Mouse (Mus musculus) adrenal gland, adult 18-20 months (tissue): Measurements from ENCODE around the gene Apob. TPM values are rescaled to one million over a fixed set of nuclear protein-coding genes. Genes with fewer than 3 reads are reported as not detected.
"Not testable (repeated sequence)": the region's sequence is repeated elsewhere in the genome, so short reads cannot be mapped to it uniquely, and the experiment has no call there.

ENCODE experiments used
- DNase-seq, 2 experiments: peaks; one replicate each; pipeline ENCODE4 v3.0.0; 2021 to 2022; ENCODE audit warnings: low spot score in 2 of 2
- long read RNA-seq, 2 experiments: library from polyadenylated mRNA; stranded (forward); transcript quantifications; one replicate each; pipeline ENCODE4 v2.0.0; 2021
- total RNA-seq, 2 experiments: library from RNA; stranded (reverse); gene quantifications; 1 replicate in 1 of 2; 2 replicates in 1 of 2; pipeline ENCODE4 v1.2.3; 2021

Gene Apob
- under 1 TPM in 1 of 2 experiments, not detected in 1; 0.93 TPM for total RNA-seq
- long read RNA-seq, experiment 1 = 0 reads
- long read RNA-seq, experiment 2 = 0 reads

DNA sequence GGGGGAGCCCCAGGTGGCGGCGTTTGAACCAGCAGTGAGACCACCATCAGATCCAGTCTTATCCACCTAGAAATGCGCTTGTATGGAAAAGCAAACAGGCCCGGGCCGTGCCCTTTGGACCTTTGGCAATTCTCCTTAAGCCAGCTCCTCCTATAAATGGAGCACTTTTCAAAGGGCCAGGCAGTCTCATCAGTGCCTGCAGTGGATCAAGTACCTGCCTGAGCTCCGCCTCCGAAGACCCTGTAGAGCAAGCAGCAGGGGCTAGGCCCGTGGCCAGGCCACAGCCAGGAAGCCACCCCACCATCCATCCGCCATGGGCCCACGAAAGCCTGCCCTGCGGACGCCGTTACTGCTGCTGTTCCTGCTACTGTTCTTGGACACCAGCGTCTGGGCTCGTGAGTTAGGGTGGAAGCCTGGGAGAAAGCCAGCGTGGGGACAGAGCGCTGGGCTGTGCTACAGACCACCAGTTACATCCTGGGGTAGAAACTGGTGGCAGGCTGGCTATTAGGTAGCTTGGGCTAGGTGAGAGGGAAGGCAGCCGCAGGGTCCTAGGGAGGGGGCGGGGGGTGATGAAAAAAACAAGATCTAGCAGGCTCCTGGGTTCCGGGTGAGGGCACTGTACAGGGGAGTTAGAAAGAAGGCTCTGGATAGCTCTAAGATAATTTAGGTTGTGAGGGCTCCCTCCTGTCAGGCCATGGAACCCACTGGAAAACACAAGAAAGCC is at the start of gene Apob:
Apob (plus strand) TSS at position 183 of the 724 bp plus-strand sequence.
- no peak for DNase-seq

DNA sequence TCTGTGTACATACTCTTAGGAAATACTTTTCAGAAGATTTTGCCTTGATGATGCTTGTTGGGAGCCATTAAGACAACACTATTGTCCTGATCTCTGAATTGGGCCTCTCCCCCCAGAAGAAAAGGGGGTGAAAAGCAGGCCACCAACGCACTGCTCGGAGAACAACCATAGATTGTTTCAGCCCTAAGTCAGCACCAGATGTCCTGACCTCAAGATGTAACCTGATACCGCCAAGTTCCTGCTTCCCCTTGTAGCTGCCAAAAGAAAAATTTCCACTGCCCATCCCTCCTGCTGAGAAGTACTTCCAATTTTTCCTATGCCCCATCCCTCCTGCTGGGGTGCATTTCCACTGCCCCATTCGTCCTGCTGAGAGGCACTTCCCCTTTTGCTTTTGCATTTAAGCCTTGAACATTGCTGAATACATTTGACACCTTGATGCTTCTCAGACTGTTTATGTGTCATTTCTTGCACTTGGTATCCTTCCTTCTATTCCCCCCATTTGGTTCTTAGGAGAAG is 45.0 kb upstream of the Apob start:
- DNase-seq = no peak

DNA sequence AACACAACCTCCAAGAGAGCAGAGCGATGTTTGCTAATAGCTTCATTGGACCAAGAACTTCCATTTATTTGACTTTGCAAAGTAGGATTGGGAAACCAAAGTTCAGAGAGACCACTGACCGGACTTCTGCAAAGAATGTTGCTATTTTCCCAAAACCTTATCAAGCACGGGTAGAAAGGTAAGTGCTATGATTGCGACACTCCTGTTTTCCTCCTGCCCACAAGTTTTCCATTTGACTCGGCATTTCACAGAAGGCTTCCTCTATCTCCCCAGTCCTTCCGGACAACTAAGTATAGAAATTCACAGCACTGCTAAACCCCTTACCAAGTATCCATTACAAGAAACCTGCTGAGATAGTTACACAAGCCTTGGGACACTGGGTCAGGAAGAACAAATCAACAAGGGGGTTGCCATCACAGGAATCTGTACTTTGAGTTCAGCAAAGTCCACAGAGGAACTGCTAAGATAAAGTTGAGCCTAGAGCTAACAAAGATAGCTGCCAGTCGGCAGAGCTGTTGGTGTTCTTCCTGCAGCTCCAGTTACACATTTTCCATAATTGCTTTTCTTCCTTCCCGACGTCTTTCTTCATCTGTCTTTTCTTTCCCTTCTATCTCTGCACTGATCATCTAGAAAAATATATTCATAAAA is 27.2 kb upstream of the Apob start:
- no peak for DNase-seq

DNA sequence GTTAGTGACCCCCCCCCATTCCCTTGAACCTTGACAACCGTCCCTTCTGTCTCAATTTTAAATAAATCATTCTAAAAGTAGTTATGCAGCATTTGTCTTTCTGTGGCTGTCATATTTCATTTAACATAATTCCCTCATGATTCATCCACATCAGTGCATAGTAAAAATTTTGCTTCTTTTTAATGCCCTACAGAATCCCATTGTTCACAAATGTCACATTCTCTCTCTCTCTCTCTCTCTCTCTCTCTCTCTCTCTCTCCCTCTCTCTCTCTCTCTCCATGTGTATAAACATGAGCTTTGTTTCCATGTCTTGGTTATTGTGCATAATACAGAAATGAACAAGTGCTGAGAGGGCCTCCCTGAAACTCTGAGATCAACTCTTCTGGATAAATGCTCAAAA is 18.6 kb upstream of the Apob start:
- no peak for DNase-seq

DNA sequence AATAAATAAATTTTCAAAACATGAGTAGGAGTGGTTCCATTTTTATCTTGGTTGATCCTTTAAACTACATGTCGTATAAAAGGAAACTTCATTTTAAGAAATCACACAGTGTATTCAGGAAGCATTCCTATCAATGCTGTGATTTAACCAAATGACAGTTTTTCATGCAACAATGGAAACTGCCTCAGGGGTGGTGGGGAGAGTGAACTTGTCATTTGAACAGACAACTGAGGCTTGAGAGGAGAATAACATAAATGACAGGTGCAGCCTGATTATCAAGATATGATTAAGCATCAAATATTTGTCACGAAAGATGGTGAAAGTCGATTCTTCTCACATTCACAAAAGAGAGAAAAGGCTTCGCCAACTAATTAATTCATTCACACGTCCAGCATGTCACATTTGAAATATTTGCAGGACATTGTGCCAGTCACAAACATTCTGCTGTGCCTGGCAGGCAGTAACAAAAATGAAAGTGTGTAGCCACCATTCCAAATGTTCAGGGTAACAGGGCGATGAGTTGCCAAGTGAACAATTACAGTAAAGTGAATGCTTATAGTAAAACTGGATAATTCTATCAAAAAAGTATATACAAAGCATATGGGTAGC is 18.0 kb upstream of the Apob start:
- DNase-seq = no peak

DNA sequence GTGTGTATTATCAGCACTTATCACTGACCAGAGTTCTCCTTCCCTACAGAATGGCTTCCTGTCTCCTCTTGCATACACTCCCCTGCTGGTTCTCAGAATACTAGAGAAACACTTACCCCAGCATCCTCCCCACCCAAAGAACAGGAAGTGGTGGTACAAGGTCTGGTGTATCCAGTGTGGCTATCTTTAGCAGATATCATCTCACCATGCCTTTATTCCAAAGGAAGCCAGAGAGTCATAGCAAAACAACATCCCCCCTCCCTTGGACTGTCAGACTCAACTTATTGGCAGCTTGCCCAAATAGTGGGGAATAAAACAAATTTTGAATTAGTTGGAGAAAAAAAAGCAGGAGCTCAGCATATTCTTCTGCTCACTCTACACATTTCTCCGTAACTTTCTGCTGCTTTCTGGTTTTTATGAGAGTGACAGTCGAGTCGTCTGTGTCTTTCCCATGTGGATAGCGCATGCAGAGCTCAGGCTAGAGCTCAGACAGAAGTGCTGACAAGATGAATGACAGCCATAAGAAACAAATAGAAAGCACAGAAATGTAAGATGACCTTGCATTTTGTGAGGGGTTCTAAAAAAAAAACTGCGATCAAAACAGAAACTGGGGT is 15.0 kb upstream of the Apob start:
- DNase-seq = no peak

DNA sequence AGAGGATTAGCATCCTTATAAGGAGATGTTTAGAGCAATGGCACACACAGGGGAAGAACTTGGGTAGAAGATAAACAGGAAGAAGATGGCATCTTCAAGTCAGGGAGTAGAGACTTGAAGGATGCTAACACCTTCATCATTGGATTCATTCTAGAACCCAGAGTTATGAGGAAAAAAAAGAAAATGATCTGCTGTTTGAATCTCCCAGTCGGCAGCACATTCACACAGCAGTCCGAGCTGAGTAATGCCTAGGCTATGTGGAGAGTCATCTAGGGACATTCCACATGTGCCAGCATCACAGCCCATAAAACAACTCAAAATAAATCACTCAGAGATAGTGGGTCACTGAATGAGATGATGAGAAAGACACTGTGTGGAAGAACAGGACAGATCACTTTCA is 10.2 kb upstream of the Apob start:
- DNase-seq = no peak

DNA sequence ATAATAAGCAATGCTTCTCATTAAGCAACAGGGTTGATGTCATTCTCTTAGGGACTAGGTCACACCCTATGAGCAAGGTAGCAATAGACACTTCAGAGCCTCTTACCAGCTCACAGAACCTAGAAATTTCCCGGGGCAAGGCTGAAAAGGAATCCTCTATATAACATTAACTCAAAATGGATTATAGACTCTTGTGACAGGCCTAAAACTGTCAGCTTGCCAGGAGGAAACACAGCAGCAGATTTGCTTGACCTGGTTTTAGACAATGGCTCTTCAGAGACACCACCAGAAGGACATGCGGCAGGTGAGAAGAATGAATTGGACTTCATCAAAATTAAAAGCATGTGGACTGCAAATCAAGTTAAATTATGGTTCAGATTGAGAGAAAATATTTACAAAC is 7.1 kb upstream of the Apob start:
- DNase-seq = no peak

DNA sequence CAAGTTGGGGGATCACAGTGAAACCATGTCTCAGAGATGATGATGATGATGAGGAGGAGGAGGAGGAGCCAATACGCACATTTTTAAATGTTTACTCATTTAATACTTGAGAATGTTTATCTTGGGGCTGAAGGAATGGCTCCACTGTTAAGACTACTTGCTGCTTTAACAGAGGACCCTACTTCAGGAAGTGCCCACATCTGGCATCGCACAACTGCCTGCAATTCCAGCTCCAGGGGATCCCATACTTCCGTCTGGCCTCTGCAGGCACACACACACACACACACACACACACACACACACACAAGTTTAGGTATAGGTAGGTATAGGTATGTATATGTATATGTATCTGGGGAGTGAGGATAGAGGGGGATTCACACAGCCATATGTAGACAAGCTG is 6.6 kb upstream of the Apob start:
- DNase-seq = no peak

DNA sequence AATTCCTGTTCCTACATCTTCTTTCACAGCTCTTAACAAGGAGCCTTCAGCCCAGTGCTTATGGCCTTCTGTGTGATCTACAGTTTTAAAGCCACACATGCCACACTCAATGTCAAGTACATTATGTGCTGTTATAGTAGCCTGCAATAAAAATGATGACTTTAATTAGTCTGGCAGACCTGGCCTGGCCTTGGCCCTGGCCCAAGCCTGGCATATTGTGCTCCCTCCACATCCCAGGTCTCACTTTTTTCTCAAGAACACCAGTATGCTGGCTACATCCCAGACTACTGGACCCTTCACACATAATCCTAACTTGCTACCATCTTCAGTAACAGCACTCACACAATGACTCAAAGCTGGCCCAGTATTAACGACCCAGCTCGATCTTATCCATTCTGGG is 5.7 kb upstream of the Apob start:
- DNase-seq = no peak

DNA sequence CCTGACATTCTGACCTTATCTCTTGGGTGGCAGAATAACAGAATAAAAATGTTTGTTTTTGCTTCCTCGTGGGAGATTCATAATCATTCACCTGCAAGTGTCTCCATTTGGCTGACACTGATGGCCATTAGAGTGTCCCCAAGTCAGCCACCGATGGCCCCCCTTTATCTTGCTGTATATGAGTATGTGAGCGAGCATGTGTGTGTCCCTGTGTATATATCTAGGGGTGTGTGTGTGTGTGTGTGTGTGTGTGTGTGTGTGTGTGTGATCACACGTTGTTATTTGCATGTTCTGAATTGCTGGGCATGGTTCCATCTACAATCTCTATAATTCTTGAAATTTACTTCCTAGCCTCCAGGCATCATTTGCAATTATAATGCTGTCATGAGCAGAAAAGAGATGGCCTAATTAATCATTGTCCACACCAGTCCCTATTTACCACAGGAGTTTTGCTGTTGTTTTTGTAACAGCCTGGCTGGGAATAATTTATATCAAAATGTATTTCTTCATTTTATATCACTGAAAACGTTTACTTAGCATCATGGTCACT is 3.6 kb upstream of the Apob start:
- DNase-seq = no peak

DNA sequence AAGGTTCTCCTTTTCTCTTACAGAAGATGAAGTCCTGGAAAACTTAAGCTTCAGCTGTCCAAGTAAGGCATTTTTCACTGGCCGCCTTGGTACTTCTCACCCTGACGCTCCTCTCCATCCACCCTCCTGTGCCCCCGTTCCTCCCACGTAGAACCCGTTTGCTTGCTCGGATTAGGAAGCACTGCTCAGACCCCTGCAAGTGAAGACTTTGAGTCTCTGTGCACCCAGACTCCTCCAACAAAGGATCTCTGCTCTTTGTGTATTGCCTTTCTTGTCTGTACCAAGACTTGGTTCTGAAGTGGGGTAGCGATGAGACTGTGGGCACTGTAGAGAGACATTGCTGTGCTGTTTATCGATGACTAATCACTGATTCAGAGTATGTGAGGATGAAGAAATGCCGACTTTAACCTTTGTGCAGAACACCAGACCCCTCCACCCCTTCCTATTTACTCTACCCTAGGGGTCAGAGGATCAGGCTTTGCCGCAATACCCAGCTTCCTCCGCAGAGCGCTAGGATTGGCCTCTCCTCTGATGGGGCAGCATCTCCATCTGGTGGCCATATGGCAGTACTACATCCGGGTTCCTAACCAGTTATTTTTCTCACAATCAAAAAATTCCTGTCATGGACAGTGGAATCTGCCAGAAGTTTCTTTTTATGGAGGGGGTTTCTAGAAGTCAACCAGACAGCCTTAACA is 889 bp downstream of the Apob start:
- peak; percentile 58 to 65 for DNase-seq

DNA sequence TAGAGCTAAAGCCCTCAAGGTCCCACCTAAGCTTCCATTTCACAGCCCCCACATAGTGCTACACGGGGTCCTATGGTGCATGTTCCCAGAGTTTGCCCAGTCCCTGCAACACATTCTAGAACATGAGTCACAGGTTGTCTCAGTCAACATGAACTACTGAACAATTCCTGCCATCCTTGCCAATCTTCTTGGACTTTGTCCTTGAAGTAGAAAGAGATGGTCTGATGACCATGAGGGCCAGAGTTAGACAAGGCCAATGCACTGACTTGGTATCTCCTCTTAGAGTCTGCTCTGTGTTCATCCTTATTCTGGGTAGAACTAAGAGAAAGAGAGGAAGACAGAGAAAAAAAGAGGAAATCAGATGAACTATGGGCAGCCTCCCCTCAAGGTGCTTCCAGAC is 7.0 kb downstream of the Apob start:
- no peak for DNase-seq

DNA sequence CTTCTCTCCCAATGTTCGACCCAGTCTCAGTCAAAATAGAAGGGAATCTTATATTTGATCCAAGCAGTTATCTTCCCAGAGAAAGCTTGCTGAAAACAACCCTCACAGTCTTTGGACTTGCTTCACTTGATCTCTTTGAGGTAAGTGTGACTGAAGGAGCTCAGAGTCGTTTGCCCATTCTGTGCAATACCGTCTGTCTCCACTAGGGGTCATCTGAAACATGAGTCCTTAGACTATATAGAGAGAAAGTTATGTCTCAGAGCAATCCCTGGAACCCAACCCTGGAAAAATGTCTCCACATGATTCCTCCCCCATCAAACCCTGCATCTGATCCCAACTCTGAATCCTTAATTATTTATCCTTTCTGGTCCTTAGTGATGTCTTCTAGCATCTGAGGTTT is 13.4 kb downstream of the Apob start:
- DNase-seq = peak; percentile 38 to 44

DNA sequence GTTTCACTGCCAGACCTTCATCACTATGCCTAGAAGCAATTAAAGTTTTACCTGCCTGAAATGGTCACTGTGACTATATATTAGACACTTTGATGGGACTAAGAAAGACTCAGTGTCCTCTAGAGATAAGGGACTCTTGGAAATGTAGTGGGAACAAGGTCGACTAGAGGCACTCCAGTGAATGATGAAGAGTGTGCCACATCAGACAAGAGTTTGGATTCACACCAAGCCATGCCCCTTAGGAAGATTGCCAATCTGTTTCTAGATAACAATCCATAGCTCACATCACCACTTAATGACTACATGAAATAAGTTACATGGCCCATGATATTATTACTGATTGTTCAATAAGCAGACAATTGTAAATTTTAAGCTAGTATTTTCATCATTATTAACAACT is 14.1 kb downstream of the Apob start:
- DNase-seq = no peak

DNA sequence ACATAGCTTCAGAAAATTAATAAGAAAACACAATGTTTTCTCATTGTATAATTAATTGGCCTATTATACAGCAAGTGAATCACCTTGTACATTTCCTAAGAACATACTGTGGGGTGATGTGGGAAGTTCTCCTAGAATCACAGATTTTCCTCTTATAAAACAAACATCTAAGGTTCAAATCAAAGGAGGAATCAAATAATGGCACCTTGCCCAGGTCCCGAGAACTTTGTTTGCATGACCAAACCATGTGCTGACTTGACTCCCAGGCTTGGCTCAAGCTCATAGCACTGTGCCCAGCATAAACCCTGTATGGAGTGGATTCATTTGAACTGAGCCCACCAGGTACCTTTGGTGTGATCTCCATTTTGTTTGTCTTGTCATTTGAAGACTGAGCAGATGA is 43.5 kb downstream of the Apob start:
- no peak for DNase-seq

DNA sequence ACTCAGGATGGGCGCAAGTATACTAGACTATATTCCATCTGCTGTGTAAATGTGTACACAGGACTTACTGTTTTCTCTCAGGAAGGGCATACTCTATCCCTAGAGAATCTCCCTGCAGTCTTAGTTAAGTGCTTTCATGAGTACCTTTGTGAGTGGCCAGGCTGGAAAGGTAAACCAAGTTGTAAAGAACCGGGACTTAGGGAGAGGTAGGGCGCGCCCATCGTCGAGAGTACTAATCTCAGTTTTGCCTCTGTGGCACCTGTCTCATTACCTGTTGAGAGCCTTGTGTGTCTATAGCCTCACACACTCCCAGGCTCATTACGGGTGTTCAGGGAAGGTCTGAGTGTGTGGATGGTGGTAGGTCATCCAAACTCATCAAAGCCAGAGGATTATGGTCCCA is 52.1 kb downstream of the Apob start:
- no peak for DNase-seq

DNA sequence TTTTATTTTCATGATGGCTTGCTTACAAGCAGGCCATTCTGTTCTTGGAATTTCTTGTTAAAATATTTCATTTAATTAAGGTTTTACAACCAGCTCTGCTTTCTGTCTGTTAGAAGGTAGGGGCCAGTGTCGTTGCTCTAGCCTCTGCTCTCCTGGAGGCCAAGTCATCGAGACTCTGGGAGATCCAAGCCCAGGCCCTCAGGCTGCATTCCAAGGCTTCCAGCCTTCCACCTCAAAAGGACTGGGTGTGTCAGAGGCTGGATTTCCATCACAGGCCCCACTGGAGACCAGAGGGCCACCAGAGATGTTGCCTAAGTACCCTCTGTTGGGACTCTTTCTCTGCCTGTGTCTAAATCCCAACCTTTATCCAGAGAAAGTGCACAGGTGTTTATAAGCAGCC is 52.6 kb downstream of the Apob start:
- no peak for DNase-seq

DNA sequence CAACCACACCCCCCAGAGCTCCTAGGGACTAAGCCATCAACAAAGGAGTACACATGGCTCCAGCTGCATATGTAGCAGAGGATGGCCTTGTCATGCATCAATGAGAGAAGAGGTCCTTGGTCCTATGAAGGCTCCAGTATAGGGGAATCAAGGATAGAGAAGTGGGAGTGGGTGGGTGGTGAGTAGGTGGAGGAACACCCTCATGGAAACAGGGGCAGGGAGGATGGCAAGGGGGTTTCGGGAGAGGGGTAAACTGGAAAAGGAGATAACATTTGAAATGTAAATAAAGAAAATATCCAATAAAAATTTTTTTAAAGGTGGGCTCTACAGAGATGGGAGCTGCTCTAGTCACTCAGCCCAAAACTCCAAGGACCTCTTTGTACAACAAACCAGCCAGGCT is 53.7 kb downstream of the Apob start:
- DNase-seq = not testable (repeated sequence)

DNA sequence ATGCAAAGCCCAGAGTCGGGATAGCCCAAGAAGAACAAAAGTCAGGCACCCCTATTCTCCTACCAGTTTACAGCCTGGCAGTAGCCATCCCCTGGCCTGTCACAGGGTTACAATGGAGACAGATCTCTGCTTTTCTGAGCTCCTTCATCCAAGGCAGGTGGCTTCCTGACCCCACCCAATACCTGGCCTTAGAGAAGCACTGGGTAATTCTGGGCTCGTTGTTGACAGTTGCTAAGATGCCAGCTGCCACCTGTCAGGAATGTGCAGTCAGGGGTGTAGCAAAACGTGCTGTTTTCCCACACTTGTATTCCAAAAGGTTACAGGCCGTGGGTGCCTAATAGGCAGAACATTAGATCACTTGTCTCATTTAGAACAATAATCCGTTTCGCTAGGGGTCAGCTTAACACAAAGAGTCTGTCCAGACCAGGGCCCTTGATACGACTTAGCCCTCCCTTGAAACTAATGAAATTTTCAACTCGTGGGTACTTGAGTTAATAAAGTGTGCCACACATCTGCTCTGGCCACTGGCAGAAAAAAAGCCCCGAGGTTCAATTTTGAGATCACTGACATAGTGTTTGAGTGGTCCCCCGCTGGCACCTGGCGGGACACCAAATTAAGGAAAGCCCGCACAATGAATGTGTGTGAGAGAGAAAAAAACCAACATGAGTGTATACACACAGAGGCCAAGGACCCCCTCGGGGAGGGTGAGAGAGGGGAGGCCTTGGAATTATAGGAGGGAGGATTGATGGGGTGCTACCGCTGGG is 54.3 kb downstream of the Apob start:
- no peak for DNase-seq
